20 mouse cellular contexts compared by ENCODE assay signal in the genomic region with DNA sequence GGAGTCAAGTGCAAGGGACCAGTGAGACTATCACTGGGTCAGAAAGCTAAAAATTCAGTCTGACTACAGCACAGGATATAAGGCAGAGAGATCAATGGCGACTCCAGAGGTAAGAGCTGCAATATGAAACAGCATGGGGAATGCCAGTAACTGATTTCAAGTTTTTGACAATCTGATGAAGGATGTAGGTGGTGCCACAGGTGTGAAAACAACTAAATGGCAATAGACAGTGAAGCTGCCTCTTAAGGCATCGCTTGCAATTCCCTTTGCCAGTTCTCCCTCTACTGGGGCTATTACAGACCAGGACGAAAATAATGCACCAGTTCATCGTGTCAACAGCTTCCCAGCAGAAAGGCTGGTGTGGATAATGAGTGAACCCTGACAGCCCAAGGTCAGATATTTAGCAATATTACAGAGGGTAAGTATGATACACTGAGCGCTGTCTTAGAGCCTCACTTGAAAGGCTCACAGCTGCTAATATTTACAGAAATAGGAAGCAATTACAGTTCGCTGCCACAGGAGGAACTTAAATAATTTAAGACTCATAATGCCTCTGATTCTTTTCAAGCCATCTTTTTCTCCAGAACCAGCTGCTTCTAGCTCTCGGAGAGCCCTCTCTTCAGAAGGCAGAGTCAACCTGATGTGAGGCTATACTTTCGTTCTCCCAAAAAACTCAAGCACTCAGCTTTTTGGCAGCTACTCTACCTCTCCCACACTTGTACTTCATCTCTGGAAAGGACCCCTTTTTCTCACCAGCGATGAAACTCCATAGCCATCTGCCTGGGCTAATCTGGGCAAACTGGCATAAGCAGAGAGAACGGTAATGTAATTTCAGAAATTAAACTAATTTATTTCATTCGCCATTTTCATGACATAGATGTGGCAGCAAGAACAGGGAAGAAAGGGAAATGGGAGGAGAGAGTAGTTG.
DNase-seq lines count a peak whose midpoint lies in the region; ATAC-seq and TF ChIP-seq lines count a peak whose summit lies in the region.
"Had no signal": no experiment of that assay in that cellular context is flagged by ENCODE, and none has a peak within 500 bp of the region (broad histone marks: within the 10 kb centered on the region; RNA-seq: fewer than 3 reads in every experiment).

No protein-coding gene starts in this region.

- H3K27ac ChIP-seq in thymus, adult 2 months (ENCODE audit: control insufficient read depth, insufficient read depth, low read length) = no peak overlapping the region
- no peak overlapping the region for H3K27ac ChIP-seq in liver, embryonic 11.5 days (ENCODE audit: low read depth, low read length)
- H3K27ac ChIP-seq: hindbrain, embryonic 14.5 days; limb, embryonic 12.5 days; liver, embryonic 15.5 days had no signal

- intact Hi-C loops in left cerebral cortex, postnatal 4 days (cut with DNase I) = no loop called here
- intact Hi-C loops in left cerebral cortex, postnatal 14 days (cut with DNase I) = loop anchor here (2.0 kb wide), 1 partner anchor 20 kb away; no protein-coding TSS in a partner anchor

- H3K4me3 ChIP-seq in thymus, adult 2 months (ENCODE audit: control insufficient read depth, insufficient read depth, low read length) = no peak overlapping the region
- H3K4me3 ChIP-seq in liver, embryonic 11.5 days (ENCODE audit: low read depth, low read length) = no peak overlapping the region
- H3K4me3 ChIP-seq: erythroblast, embryonic 14.5 days; limb, embryonic 12.5 days; liver, embryonic 15.5 days had no signal

- ATAC-seq in frontal cortex, adult (ENCODE audit: low TSS enrichment) = peak; percentile 72
- ATAC-seq in liver, embryonic 11.5 days (replicated peaks; ENCODE audit: low FRiP score) = no peak
- ATAC-seq: CD4-positive, CD25-positive, alpha-beta regulatory T cell, adult 4 months; intestine, postnatal 0 days had no signal

- no peak overlapping the region for H3K4me2 ChIP-seq in liver, embryonic 11.5 days
- H3K4me2 ChIP-seq: hindbrain, embryonic 14.5 days; limb, embryonic 12.5 days; liver, embryonic 15.5 days had no signal

- 87% methylated on average over 11 of the region's 11 CpGs for WGBS in thymus, adult 2 months
- 73% methylated on average over 11 of the region's 11 CpGs for WGBS in liver, embryonic 11.5 days

- no peak for TF ChIP-seq CTCF in thymus, adult 2 months (IDR thresholded peaks at IDR 0.05; ENCODE audit: borderline replicate concordance, control insufficient read depth, extremely low read depth, insufficient read depth, low read length, poor library complexity)

- peak; percentile 35 for DNase-seq in left cerebral cortex, adult 11 months (ENCODE audit: low spot score)
- DNase-seq in left cerebral cortex, postnatal 4 days = no peak
- DNase-seq in layer of hippocampus, adult 18-20 months (ENCODE audit: low spot score in 2 of 2) = peak; percentile 70 to 82
- DNase-seq in left cerebral cortex, postnatal 14 days (ENCODE audit: low spot score in 2 of 2) = peak; percentile 56 to 72
- DNase-seq in Muller cell, postnatal 12 days (ENCODE audit: inconsistent ontology term) = no peak
- no peak for DNase-seq in thymus, adult 2 months
- DNase-seq in liver, embryonic 11.5 days (ENCODE audit: low spot score) = no peak
- DNase-seq: adrenal gland, postnatal 10 days; cerebellum, adult 8-10 months; heart, postnatal 10 days; kidney, postnatal 36 days; lung, postnatal 10 days; thymus, postnatal 4 days had no signal

- no peaks in the 10 kb centered on the region for H3K9me3 ChIP-seq in liver, embryonic 11.5 days (ENCODE audit: control insufficient read depth, low read length)
- H3K9me3 ChIP-seq: limb, embryonic 12.5 days; liver, embryonic 15.5 days had no signal

- no peak for TF ChIP-seq POLR2A in thymus, adult 2 months (IDR thresholded peaks at IDR 0.05; ENCODE audit: control insufficient read depth, extremely low read depth, insufficient read depth, low read length, poor library complexity)

- H3K27me3 ChIP-seq in thymus, adult 2 months (ENCODE audit: control insufficient read depth, insufficient read depth, low read length) = no peaks in the 10 kb centered on the region
- H3K27me3 ChIP-seq in liver, embryonic 11.5 days (replicated peaks; ENCODE audit: control insufficient read depth, insufficient read depth, low read length) = no peaks in the 10 kb centered on the region
- H3K27me3 ChIP-seq: limb, embryonic 12.5 days; liver, embryonic 15.5 days had no signal

- no peaks in the 10 kb centered on the region for H3K36me3 ChIP-seq in thymus, adult 2 months (ENCODE audit: control insufficient read depth, insufficient read depth, low read length)
- no peaks in the 10 kb centered on the region for H3K36me3 ChIP-seq in liver, embryonic 11.5 days (ENCODE audit: control insufficient read depth, insufficient read depth, low read length)
- H3K36me3 ChIP-seq: limb, embryonic 12.5 days; liver, embryonic 15.5 days had no signal

- H3K9ac ChIP-seq in liver, embryonic 11.5 days (ENCODE audit: low read depth, low read length) = no peak overlapping the region
- H3K9ac ChIP-seq: hindbrain, embryonic 14.5 days; limb, embryonic 12.5 days; liver, embryonic 15.5 days had no signal

- H3K4me1 ChIP-seq in thymus, adult 2 months (replicated peaks; ENCODE audit: control insufficient read depth, insufficient read depth, low read length) = no peaks in the 10 kb centered on the region
- H3K4me1 ChIP-seq in liver, embryonic 11.5 days (replicated peaks; ENCODE audit: control insufficient read depth, insufficient read depth, low read length) = no peaks in the 10 kb centered on the region
- H3K4me1 ChIP-seq: limb, embryonic 12.5 days; liver, embryonic 15.5 days had no signal

Comparison
In these comparisons a context has a peak if more than half of its experiments do, and no peak if none do; other contexts are left out.
1. DNase-seq: peak in left cerebral cortex, adult 11 months (single experiment), layer of hippocampus, adult 18-20 months (2 of 2) and left cerebral cortex, postnatal 14 days (2 of 2); none in left cerebral cortex, postnatal 4 days (single experiment), Muller cell, postnatal 12 days (single experiment), thymus, adult 2 months (single experiment) and liver, embryonic 11.5 days (single experiment).